Mouse (Mus musculus): ENCODE data around the gene Cdkn2d. TPM values are rescaled to one million over a fixed set of nuclear protein-coding genes. Genes with fewer than 3 reads are reported as not detected.
"Not testable (repeated sequence)": the region's sequence is repeated elsewhere in the genome, so short reads cannot be mapped to it uniquely, and the experiment has no call there.

Cdkn2d gene
- polyA plus RNA-seq, 1 experiment from 2014 or later: 81.3 TPM

DNA sequence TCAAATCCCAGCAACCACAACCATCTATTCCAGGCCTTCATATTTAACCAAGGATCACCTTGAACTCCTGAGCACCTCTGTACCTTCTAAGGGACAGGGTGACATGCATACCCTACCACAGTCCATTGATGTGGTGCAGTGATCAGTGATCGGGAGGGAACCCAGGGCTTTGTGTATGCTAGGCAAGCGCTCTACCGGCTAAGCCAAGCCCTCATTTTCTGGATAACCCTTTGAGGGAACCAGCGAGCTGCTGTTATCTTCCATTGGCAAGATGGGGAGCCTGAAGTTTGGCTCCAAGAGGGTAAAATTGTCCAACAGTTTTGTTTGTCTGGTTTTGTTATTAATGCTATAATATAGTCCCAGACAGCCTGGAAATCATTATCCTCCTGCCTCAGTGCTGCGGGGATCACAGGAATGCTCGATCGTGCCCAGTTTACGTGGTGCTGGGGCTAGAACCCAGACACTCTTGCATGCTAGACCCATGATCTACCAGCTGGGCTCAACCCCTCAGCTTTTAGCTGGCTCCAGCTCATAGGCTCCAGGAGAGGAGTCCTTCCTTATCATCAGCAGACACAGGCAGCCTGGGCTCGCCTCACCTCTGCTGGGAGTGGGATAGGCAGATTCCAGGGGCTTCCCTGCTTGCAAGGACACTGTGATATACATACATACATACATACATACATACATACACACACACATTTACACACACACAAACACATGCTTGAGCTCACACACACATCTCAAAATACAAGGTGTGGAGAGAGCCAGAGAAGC is 23.3 kb upstream of the Cdkn2d start:
- Histone ChIP-seq H3K36me3 (no peaks in the 10 kb centered on the region), H3K9ac (replicated peaks) (no peak overlapping the region), H3K4me1 (replicated peaks) (peaks cover 3% of the 10 kb centered on the region; the same call in 1 of the 2 replicates), H3K27me3 (peaks cover 18% of the 10 kb centered on the region), H3K4me3 (replicated peaks) (no peak overlapping the region), H3K4me2 (replicated peaks) (no peak overlapping the region), H3K9me3 (no peaks in the 10 kb centered on the region), H3K27ac (no peak overlapping the region)
- WGBS: 91% methylated on average over 9 of the region's 9 CpGs
- no peak for ATAC-seq

- Histone ChIP-seq H3K36me3 (no peaks in the 10 kb centered on the region), H3K9ac (replicated peaks) (no peak overlapping the region), H3K4me1 (replicated peaks) (peaks cover 3% of the 10 kb centered on the region; the same call in 1 of the 2 replicates), H3K4me2 (replicated peaks) (no peak overlapping the region), H3K27ac (no peak overlapping the region), H3K27me3 (peaks cover 18% of the 10 kb centered on the region), H3K4me3 (replicated peaks) (no peak overlapping the region), H3K9me3 (no peaks in the 10 kb centered on the region)
- 9% methylated on average over 11 of the region's 11 CpGs for WGBS
- peak; percentile 55; the same call in 1 of the 2 replicates for ATAC-seq
Measured at GRCm38 (mm10) chr9:21313394-21313793, 22.2 kb upstream of the Cdkn2d start.

GRCm38 (mm10) chr9:21312134-21312533 is 20.9 kb upstream of the Cdkn2d start, which contains the start of gene Ap1m2:
Ap1m2 (minus strand) TSS chr9:21312337.
- H3K4me2 ChIP-seq (replicated peaks): 0 out of 2 replicates have a peak within 1 kb of the TSS, but pooled peaks have one; percentile 13

GRCm38 (mm10) chr9:21311695-21312094 is 20.5 kb upstream of the Cdkn2d start:
- ATAC-seq: no peak

More at GRCm38 (mm10) chr9:21312134-21312533, 20.9 kb upstream of the Cdkn2d start, which contains the start of gene Ap1m2:
- ATAC-seq: no peak
- no peak within 1 kb of the TSS for H3K27ac ChIP-seq
- no peaks in the 10 kb centered on the region for H3K9me3 ChIP-seq
- no peak within 1 kb of the TSS for H3K9ac ChIP-seq (replicated peaks)
- 11% methylated on average over 34 of the region's 35 CpGs for WGBS
- peak within 1 kb of the TSS; percentile 16 for H3K4me3 ChIP-seq (replicated peaks)
- H3K36me3 ChIP-seq: no peaks in the 10 kb centered on the region
- H3K4me1 ChIP-seq (replicated peaks): peaks cover 3% of the 10 kb centered on the region; the same call in 1 of the 2 replicates
- H3K27me3 ChIP-seq: peaks cover 18% of the 10 kb centered on the region

DNA sequence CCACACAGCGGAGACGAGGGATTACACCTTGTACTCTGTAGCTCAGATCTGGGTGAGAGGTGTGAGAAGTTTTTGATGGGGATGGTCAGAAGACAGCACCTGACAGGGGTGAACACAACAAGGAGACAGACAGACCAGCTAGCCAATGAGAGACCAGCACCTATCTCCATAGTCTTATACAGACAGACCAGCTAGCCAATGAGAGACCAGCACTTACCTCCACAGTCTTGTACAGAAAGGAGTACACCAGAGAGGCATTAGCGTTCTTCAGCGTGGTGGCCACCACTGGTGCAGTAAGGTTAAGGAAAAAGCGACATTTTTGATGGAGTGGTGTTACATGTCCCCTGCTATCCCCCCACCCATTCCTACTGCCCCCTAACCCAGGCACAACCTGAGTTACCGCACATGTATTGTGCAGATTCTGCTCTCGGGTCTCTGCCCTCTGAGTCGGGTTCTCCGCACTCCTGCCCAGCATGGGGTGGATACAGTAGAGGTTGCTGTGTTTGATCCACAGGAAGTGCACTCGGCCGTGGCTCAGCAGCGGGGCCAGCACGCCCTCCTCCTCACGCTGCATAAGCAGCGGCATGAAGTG is 18.0 kb upstream of the Cdkn2d start:
- H3K27me3 ChIP-seq: peaks cover 18% of the 10 kb centered on the region
- H3K9ac ChIP-seq (replicated peaks): no peak overlapping the region
- H3K9me3 ChIP-seq: no peaks in the 10 kb centered on the region
- H3K36me3 ChIP-seq: no peaks in the 10 kb centered on the region
- H3K4me3 ChIP-seq (replicated peaks): no peak overlapping the region
- no peak overlapping the region for H3K4me2 ChIP-seq (replicated peaks)
- no peak for ATAC-seq
- WGBS: 76% methylated on average over 15 of the region's 15 CpGs
- H3K27ac ChIP-seq: no peak overlapping the region
- peaks cover 3% of the 10 kb centered on the region; the same call in 1 of the 2 replicates for H3K4me1 ChIP-seq (replicated peaks)

More at GRCm38 (mm10) chr9:21311695-21312094, 20.5 kb upstream of the Cdkn2d start:
- no peak overlapping the region for H3K9ac ChIP-seq (replicated peaks)
- H3K4me2 ChIP-seq (replicated peaks): no peak overlapping the region
- no peaks in the 10 kb centered on the region for H3K36me3 ChIP-seq
- H3K27ac ChIP-seq: no peak overlapping the region
- H3K4me3 ChIP-seq (replicated peaks): peak overlapping the region; percentile 16; the same call in 1 of the 2 replicates
- H3K27me3 ChIP-seq: peaks cover 18% of the 10 kb centered on the region
- no peaks in the 10 kb centered on the region for H3K9me3 ChIP-seq
- H3K4me1 ChIP-seq (replicated peaks): peaks cover 3% of the 10 kb centered on the region; the same call in 1 of the 2 replicates
- WGBS: 24% methylated on average over 7 of the region's 7 CpGs

DNA sequence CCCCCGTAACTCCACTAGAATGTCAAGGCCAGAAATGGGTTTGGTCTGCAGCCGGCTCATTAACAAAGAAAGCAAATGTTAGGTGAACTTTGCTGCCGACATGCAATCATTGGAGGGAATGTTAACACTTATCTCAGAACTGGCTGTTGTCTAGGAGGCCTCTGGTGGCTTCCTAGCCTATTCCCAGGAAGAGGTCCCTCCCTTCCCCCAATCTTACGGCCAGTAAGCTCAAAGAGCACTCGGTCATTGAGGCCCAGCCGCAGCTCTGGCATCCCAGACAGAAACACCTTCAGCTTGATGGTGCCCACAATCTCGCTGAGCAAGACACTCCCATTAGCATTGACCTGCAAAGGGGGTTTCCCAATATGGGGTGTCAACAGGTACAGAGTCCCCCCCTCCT is 13.9 kb upstream of the Cdkn2d start:
- Histone ChIP-seq H3K27me3 (no peaks in the 10 kb centered on the region), H3K9me3 (no peaks in the 10 kb centered on the region), H3K27ac (no peak overlapping the region), H3K4me2 (replicated peaks) (no peak overlapping the region), H3K36me3 (no peaks in the 10 kb centered on the region), H3K4me3 (replicated peaks) (no peak overlapping the region), H3K4me1 (replicated peaks) (no peaks in the 10 kb centered on the region), H3K9ac (replicated peaks) (no peak overlapping the region)
- no peak for ATAC-seq
- 89% methylated on average over 7 of the region's 7 CpGs for WGBS

DNA sequence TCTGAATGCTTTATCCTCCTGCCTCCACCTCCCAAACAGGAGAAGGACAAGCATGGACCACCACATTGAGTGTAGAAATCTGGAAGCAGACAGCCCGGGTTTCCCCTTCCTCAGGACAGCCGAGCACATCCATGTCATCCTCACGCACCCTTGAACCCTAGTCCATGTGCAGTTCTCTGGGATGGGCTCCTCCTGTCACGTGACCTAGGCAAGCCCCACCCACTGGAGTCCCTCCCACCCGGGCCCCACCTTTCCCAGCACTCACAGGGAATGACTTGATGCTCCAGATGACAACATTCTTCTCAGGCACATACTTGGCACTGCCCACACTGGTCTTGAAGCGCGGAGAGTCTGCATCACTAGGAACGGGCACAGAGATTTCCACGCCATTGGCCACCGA is 7.8 kb upstream of the Cdkn2d start:
- no peaks in the 10 kb centered on the region for H3K27me3 ChIP-seq
- no peak overlapping the region for H3K27ac ChIP-seq
- no peaks in the 10 kb centered on the region for H3K4me1 ChIP-seq (replicated peaks)
- WGBS: 85% methylated on average over 10 of the region's 10 CpGs
- H3K36me3 ChIP-seq: no peaks in the 10 kb centered on the region
- H3K9ac ChIP-seq (replicated peaks): no peak overlapping the region
- no peak for ATAC-seq
- H3K9me3 ChIP-seq: no peaks in the 10 kb centered on the region
- H3K4me3 ChIP-seq (replicated peaks): no peak overlapping the region
- H3K4me2 ChIP-seq (replicated peaks): no peak overlapping the region

DNA sequence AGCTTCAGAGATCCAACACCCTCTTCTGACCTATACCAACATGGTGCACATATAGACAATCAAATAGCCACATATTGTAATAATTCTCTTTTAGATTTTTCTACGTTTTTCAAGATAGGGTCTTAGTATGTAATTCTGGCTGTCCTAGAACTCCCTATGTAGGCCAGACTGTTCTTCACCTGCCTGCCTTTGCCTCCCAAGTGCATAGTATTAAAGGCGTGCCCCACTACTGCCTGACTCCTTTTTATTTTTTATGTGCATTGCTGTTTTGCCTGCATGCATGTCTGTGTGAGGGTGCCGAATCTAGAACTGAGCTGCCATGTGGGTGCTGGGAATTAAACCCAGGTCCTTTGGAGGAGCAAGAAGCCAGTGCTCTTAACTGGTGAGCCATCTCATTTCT is 1.1 kb upstream of the Cdkn2d start:
- H3K9me3 ChIP-seq: no peaks in the 10 kb centered on the region
- no peak overlapping the region for H3K9ac ChIP-seq (replicated peaks)
- WGBS: 95% methylated on average over 3 of the region's 3 CpGs
- no peaks in the 10 kb centered on the region for H3K36me3 ChIP-seq
- no peak overlapping the region for H3K27ac ChIP-seq
- no peak overlapping the region for H3K4me2 ChIP-seq (replicated peaks)
- H3K27me3 ChIP-seq: no peaks in the 10 kb centered on the region
- no peak for ATAC-seq
- H3K4me3 ChIP-seq (replicated peaks): no peak overlapping the region
- H3K4me1 ChIP-seq (replicated peaks): peaks cover 25% of the 10 kb centered on the region

- Histone ChIP-seq H3K4me2 (replicated peaks) (peak overlapping the region; percentile 78), H3K4me3 (replicated peaks) (peak overlapping the region; percentile 80), H3K27ac (peak overlapping the region; percentile 51), H3K4me1 (replicated peaks) (peaks cover 29% of the 10 kb centered on the region)
- not testable (repeated sequence) for H3K27me3 ChIP-seq; H3K9ac ChIP-seq (replicated peaks); ATAC-seq; H3K36me3 ChIP-seq; H3K9me3 ChIP-seq
- 17% methylated on average over 7 of the region's 7 CpGs for WGBS
Measured at GRCm38 (mm10) chr9:21291868-21292267, 661 bp upstream of the Cdkn2d start.

GRCm38 (mm10) chr9:21290589-21290988 is 618 bp downstream of the Cdkn2d start:
- H3K4me1 ChIP-seq (replicated peaks): peaks cover 36% of the 10 kb centered on the region
- no peaks in the 10 kb centered on the region for H3K36me3 ChIP-seq
- H3K9ac ChIP-seq (replicated peaks): peak overlapping the region; percentile 83
- peak overlapping the region; percentile 84 for H3K27ac ChIP-seq
- peak overlapping the region; percentile 80 for H3K4me3 ChIP-seq (replicated peaks)
- H3K9me3 ChIP-seq: no peaks in the 10 kb centered on the region
- no peak for ATAC-seq
- peak overlapping the region; percentile 78 for H3K4me2 ChIP-seq (replicated peaks)
- no peaks in the 10 kb centered on the region for H3K27me3 ChIP-seq
- under 1% methylated on average over 20 of the region's 20 CpGs for WGBS

- ATAC-seq: no peak
- peak overlapping the region; percentile 78 for H3K4me2 ChIP-seq (replicated peaks)
- WGBS: 88% methylated on average over 2 of the region's 2 CpGs
- no peak overlapping the region for H3K9ac ChIP-seq (replicated peaks)
- no peaks in the 10 kb centered on the region for H3K27me3 ChIP-seq
- H3K36me3 ChIP-seq: peaks cover 9% of the 10 kb centered on the region
- no peaks in the 10 kb centered on the region for H3K9me3 ChIP-seq
- no peak overlapping the region for H3K27ac ChIP-seq
- peak overlapping the region; percentile 80 for H3K4me3 ChIP-seq (replicated peaks)
- H3K4me1 ChIP-seq (replicated peaks): peaks cover 42% of the 10 kb centered on the region
Measured at GRCm38 (mm10) chr9:21289337-21289671, 1.9 kb downstream of the Cdkn2d start.

Measured in midbrain, embryonic 13.5 days (tissue).